Mouse (Mus musculus) heart, embryonic 13.5 days (tissue): ENCODE results near the gene Padi3. TPM values are rescaled to one million over a fixed set of nuclear protein-coding genes. Genes with fewer than 3 reads are reported as not detected.

Experiments used
- ATAC-seq: fragments of 200-750 bp; cut with Nextera tagmentation; 2 replicates; pipeline ENCODE4 v1.8.0; 2017; ENCODE audit warnings: moderate TSS enrichment; ENCODE audit not compliant: insufficient number of reproducible peaks, low FRiP score, low TSS enrichment; ENCODE audit errors: extremely low read depth
- H3K27ac ChIP-seq: fragments of 300-500 bp; sonication (generic); replicated peaks from 2 replicates; pipeline ENCODE4 v1.5.1; 2015; ENCODE audit warnings: moderate library complexity, mild to moderate bottlenecking, inconsistent platforms
- H3K27me3 ChIP-seq: fragments of 300-500 bp; sonication (generic); replicated peaks from 2 replicates; pipeline ENCODE4 v1.6.1; 2015; ENCODE audit warnings: mild to moderate bottlenecking, inconsistent platforms
- H3K36me3 ChIP-seq: fragments of 300-500 bp; sonication (generic); 2 replicates; pipeline ENCODE4 v1.6.1; 2015; ENCODE audit warnings: mild to moderate bottlenecking, inconsistent platforms
- H3K4me1 ChIP-seq: fragments of 300-500 bp; sonication (generic); 2 replicates; pipeline ENCODE4 v1.6.1; 2015; ENCODE audit warnings: inconsistent platforms
- H3K4me2 ChIP-seq: fragments of 300-500 bp; sonication (generic); 2 replicates; pipeline ENCODE4 v1.6.1; 2015; ENCODE audit warnings: inconsistent platforms, mild to moderate bottlenecking, moderate library complexity
- H3K4me3 ChIP-seq: fragments of 300-500 bp; sonication (generic); 2 replicates; pipeline ENCODE4 v1.5.1; 2015; ENCODE audit warnings: moderate library complexity, mild to moderate bottlenecking, inconsistent platforms
- H3K9ac ChIP-seq: fragments of 300-500 bp; sonication (generic); 2 replicates; pipeline ENCODE4 v1.6.1; 2015; ENCODE audit warnings: inconsistent platforms, mild to moderate bottlenecking, moderate library complexity
- H3K9me3 ChIP-seq: fragments of 300-500 bp; sonication (generic); 2 replicates; pipeline ENCODE4 v1.6.1; 2016; ENCODE audit warnings: inconsistent platforms
- WGBS: fragments of 180-500 bp; shearing (Covaris S2); methylation state at CpG from one replicate; pipeline ENCODE4 v1.1.7; 2015; ENCODE audit warnings: mixed read lengths; 5-methylcytosine and 5-hydroxymethylcytosine counted together
- polyA plus RNA-seq: library from polyadenylated mRNA; unstranded; fragments of >200 nt; fragmentation: Nextera tagmentation; extraction: Ambion mirVana; gene quantifications from 2 replicates; pipeline ENCODE4 v1.2.1, GENCODE M21; 2015

Padi3 gene
- polyA plus RNA-seq, 1 experiment from 2014 or later: 0.24 TPM

- WGBS: 14% methylated on average over 19 of the region's 19 CpGs
- Histone ChIP-seq H3K9me3 (peaks cover 3% of the 10 kb centered on the region; the same call in 1 of the 2 replicates), H3K4me2 (peak overlapping the region; percentile 4), H3K27ac (peak overlapping the region; percentile 51), H3K27me3 (no peaks in the 10 kb centered on the region), H3K4me3 (no peak overlapping the region), H3K36me3 (no peaks in the 10 kb centered on the region), H3K4me1 (peaks cover 9% of the 10 kb centered on the region), H3K9ac (no peak overlapping the region)
- 0 out of 2 replicates have a peak, but pooled peaks have one; percentile 28 for ATAC-seq
Measured at GRCm38 (mm10) chr4:140779803-140780397, 30.5 kb downstream of the Padi3 start.

GRCm38 (mm10) chr4:140776623-140777022 is 33.8 kb downstream of the Padi3 start:
- whole genome bisulfite sequencing: 65% methylated on average over 13 of the region's 13 CpGs

GRCm38 (mm10) chr4:140775876-140776275 is 34.6 kb downstream of the Padi3 start:
- peaks cover 13% of the 10 kb centered on the region for H3K4me1 ChIP-seq
- no peaks in the 10 kb centered on the region for H3K36me3 ChIP-seq
- 0 out of 2 replicates have a peak, but pooled peaks cover 3% of the 10 kb centered on the region for H3K27me3 ChIP-seq
- ATAC-seq: no peak
- no peak overlapping the region for H3K27ac ChIP-seq
- H3K9ac ChIP-seq: no peak overlapping the region
- 62% methylated on average over 10 of the region's 10 CpGs for WGBS
- H3K9me3 ChIP-seq: no peaks in the 10 kb centered on the region
- no peak overlapping the region for H3K4me3 ChIP-seq
- no peak overlapping the region for H3K4me2 ChIP-seq

More at GRCm38 (mm10) chr4:140776623-140777022, 33.8 kb downstream of the Padi3 start:
- Histone ChIP-seq H3K36me3 (no peaks in the 10 kb centered on the region), H3K27ac (no peak overlapping the region), H3K9ac (no peak overlapping the region), H3K4me2 (no peak overlapping the region), H3K4me1 (peaks cover 9% of the 10 kb centered on the region), H3K27me3 (0 out of 2 replicates have a peak, but pooled peaks cover 3% of the 10 kb centered on the region), H3K4me3 (no peak overlapping the region), H3K9me3 (no peaks in the 10 kb centered on the region)
- no peak for ATAC-seq

- H3K9me3 ChIP-seq: no peaks in the 10 kb centered on the region
- ATAC-seq: no peak
- 0 out of 2 replicates have a peak, but pooled peaks cover 3% of the 10 kb centered on the region for H3K27me3 ChIP-seq
- no peak overlapping the region for H3K27ac ChIP-seq
- WGBS: 84% methylated on average over 9 of the region's 9 CpGs
- no peaks in the 10 kb centered on the region for H3K36me3 ChIP-seq
- no peak overlapping the region for H3K9ac ChIP-seq
- no peak overlapping the region for H3K4me2 ChIP-seq
- H3K4me1 ChIP-seq: peaks cover 16% of the 10 kb centered on the region
- no peak overlapping the region for H3K4me3 ChIP-seq
Measured at GRCm38 (mm10) chr4:140774893-140775292, 35.6 kb downstream of the Padi3 start.

- H3K4me2 ChIP-seq: no peak within 1 kb of the TSS
- H3K36me3 ChIP-seq: no peaks in the 10 kb centered on the region
- H3K27me3 ChIP-seq: 0 out of 2 replicates have a peak, but pooled peaks cover 3% of the 10 kb centered on the region
- H3K27ac ChIP-seq: no peak within 1 kb of the TSS
- H3K4me1 ChIP-seq: peaks cover 13% of the 10 kb centered on the region
- no peaks in the 10 kb centered on the region for H3K9me3 ChIP-seq
- no peak within 1 kb of the TSS for H3K9ac ChIP-seq
- ATAC-seq: no peak
- WGBS: 75% methylated on average over 21 of the region's 21 CpGs
- no peak within 1 kb of the TSS for H3K4me3 ChIP-seq
Measured at GRCm38 (mm10) chr4:140774025-140774800, 36.2 kb downstream of the Padi3 start, which contains the start of gene Padi4. TSS of gene Padi4 (minus strand) at chr4:140774236.

- ATAC-seq: no peak
- Histone ChIP-seq H3K27ac (no peak overlapping the region), H3K36me3 (no peaks in the 10 kb centered on the region), H3K9ac (no peak overlapping the region), H3K4me2 (no peak overlapping the region), H3K4me1 (peaks cover 12% of the 10 kb centered on the region), H3K27me3 (peaks cover 3% of the 10 kb centered on the region; the same call in 1 of the 2 replicates), H3K9me3 (no peaks in the 10 kb centered on the region), H3K4me3 (no peak overlapping the region)
- 34% methylated on average over 4 of the region's 4 CpGs for whole genome bisulfite sequencing
Measured at GRCm38 (mm10) chr4:140771091-140771490, 39.4 kb downstream of the Padi3 start.

- peak overlapping the region; percentile 68 for H3K4me2 ChIP-seq
- no peak for ATAC-seq
- H3K9ac ChIP-seq: peak overlapping the region; percentile 72
- peak overlapping the region; percentile 73 for H3K27ac ChIP-seq
- H3K36me3 ChIP-seq: no peaks in the 10 kb centered on the region
- 5% methylated on average over 13 of the region's 13 CpGs for WGBS
- H3K4me1 ChIP-seq: peaks cover 12% of the 10 kb centered on the region
- H3K9me3 ChIP-seq: no peaks in the 10 kb centered on the region
- H3K4me3 ChIP-seq: peak overlapping the region; percentile 51
- peaks cover 3% of the 10 kb centered on the region; the same call in 1 of the 2 replicates for H3K27me3 ChIP-seq
Measured at GRCm38 (mm10) chr4:140770433-140770832, 40.0 kb downstream of the Padi3 start.

GRCm38 (mm10) chr4:140768973-140769372 is 41.5 kb downstream of the Padi3 start:
- H3K4me2 ChIP-seq: no peak overlapping the region
- H3K4me3 ChIP-seq: no peak overlapping the region
- H3K27ac ChIP-seq: no peak overlapping the region
- no peak overlapping the region for H3K9ac ChIP-seq
- H3K27me3 ChIP-seq: peaks cover 3% of the 10 kb centered on the region; the same call in 1 of the 2 replicates
- ATAC-seq: no peak
- H3K9me3 ChIP-seq: no peaks in the 10 kb centered on the region
- 71% methylated on average over 5 of the region's 5 CpGs for WGBS
- H3K36me3 ChIP-seq: no peaks in the 10 kb centered on the region
- peaks cover 15% of the 10 kb centered on the region for H3K4me1 ChIP-seq

- H3K36me3 ChIP-seq: no peaks in the 10 kb centered on the region
- H3K9ac ChIP-seq: no peak overlapping the region
- no peaks in the 10 kb centered on the region; the same call in 1 of the 2 replicates for H3K27me3 ChIP-seq
- H3K4me3 ChIP-seq: no peak overlapping the region
- no peak overlapping the region for H3K27ac ChIP-seq
- no peaks in the 10 kb centered on the region for H3K9me3 ChIP-seq
- WGBS: 64% methylated on average over 3 of the region's 3 CpGs
- no peak overlapping the region for H3K4me2 ChIP-seq
- peaks cover 11% of the 10 kb centered on the region for H3K4me1 ChIP-seq
- ATAC-seq: no peak
Measured at GRCm38 (mm10) chr4:140765936-140766335, 44.5 kb downstream of the Padi3 start.

GRCm38 (mm10) chr4:140763158-140763557 is 47.3 kb downstream of the Padi3 start:
- 17% methylated on average over 9 of the region's 9 CpGs for WGBS
- H3K27me3 ChIP-seq: no peaks in the 10 kb centered on the region; the same call in 1 of the 2 replicates

GRCm38 (mm10) chr4:140761601-140762000 is 48.8 kb downstream of the Padi3 start:
- Histone ChIP-seq H3K4me3 (no peak overlapping the region), H3K27ac (no peak overlapping the region), H3K36me3 (no peaks in the 10 kb centered on the region), H3K4me1 (peaks cover 13% of the 10 kb centered on the region; the same call in 1 of the 2 replicates), H3K9ac (0 out of 2 replicates have a peak overlapping the region, but pooled peaks have one; percentile 14), H3K27me3 (no peaks in the 10 kb centered on the region; the same call in 1 of the 2 replicates), H3K4me2 (no peak overlapping the region), H3K9me3 (no peaks in the 10 kb centered on the region)
- WGBS: 71% methylated on average over 7 of the region's 7 CpGs
- ATAC-seq: no peak

More at GRCm38 (mm10) chr4:140763158-140763557, 47.3 kb downstream of the Padi3 start:
- no peak overlapping the region for H3K4me2 ChIP-seq
- H3K4me1 ChIP-seq: peaks cover 3% of the 10 kb centered on the region; the same call in 1 of the 2 replicates
- H3K9me3 ChIP-seq: no peaks in the 10 kb centered on the region
- H3K4me3 ChIP-seq: no peak overlapping the region
- H3K36me3 ChIP-seq: no peaks in the 10 kb centered on the region
- ATAC-seq: no peak
- no peak overlapping the region for H3K27ac ChIP-seq
- H3K9ac ChIP-seq: no peak overlapping the region
